Mouse (Mus musculus) neural tube, embryonic 14.5 days (tissue): ENCODE results near the gene Otx1. TPM values are rescaled to one million over a fixed set of nuclear protein-coding genes. Genes with fewer than 3 reads are reported as not detected.

Experiments
- ATAC-seq: fragments of 200-750 bp; cut with Nextera tagmentation; 2 replicates; pipeline ENCODE4 v1.8.0; 2017; ENCODE audit warnings: low read depth, mild to moderate bottlenecking, moderate TSS enrichment, moderate library complexity
- H3K27ac ChIP-seq: fragments of 300-500 bp; sonication (generic); 2 replicates; pipeline ENCODE4 v1.5.1; 2014; ENCODE audit warnings: low read depth, mild to moderate bottlenecking, control low read depth, low read length, moderate library complexity, mixed read lengths
- H3K27me3 ChIP-seq: fragments of 300-500 bp; sonication (generic); 2 replicates; pipeline ENCODE4 v1.6.1; 2014; ENCODE audit warnings: low read length; ENCODE audit not compliant: control insufficient read depth, insufficient read depth
- H3K36me3 ChIP-seq: fragments of 300-500 bp; sonication (generic); 2 replicates; pipeline ENCODE4 v1.6.1; 2014; ENCODE audit warnings: low read length, mixed read lengths; ENCODE audit not compliant: control insufficient read depth, insufficient read depth
- H3K4me1 ChIP-seq: fragments of 300-500 bp; sonication (generic); 2 replicates; pipeline ENCODE4 v1.6.1; 2014; ENCODE audit warnings: low read length; ENCODE audit not compliant: control insufficient read depth, insufficient read depth
- H3K4me2 ChIP-seq: fragments of 300-500 bp; sonication (generic); 2 replicates; pipeline ENCODE4 v1.6.1; 2014; ENCODE audit warnings: mild to moderate bottlenecking, low read depth, low read length, control low read depth
- H3K4me3 ChIP-seq: fragments of 300-500 bp; sonication (generic); 2 replicates; pipeline ENCODE4 v1.5.1; 2014; ENCODE audit warnings: low read depth, low read length, control low read depth, mixed read lengths
- H3K9ac ChIP-seq: fragments of 300-500 bp; sonication (generic); replicated peaks from 2 replicates; pipeline ENCODE4 v1.6.1; 2014; ENCODE audit warnings: low read depth, mild to moderate bottlenecking, control low read depth, low read length, mixed read lengths
- H3K9me3 ChIP-seq: fragments of 300-500 bp; sonication (generic); 2 replicates; pipeline ENCODE4 v1.6.1; 2016; ENCODE audit warnings: low read length; ENCODE audit not compliant: control insufficient read depth
- WGBS: fragments of 180-500 bp; shearing (Covaris S2); extraction: QIAGEN DNeasy Blood & Tissue Kit; methylation state at CpG from one replicate; pipeline ENCODE4 v1.1.7; 2014; 5-methylcytosine and 5-hydroxymethylcytosine counted together
- polyA plus RNA-seq: library from polyadenylated mRNA; unstranded; fragments of >200 nt; fragmentation: Nextera tagmentation; extraction: Ambion mirVana; gene quantifications from 2 replicates; pipeline ENCODE4 v1.2.1, GENCODE M21; 2014

The Otx1 gene
- polyA plus RNA-seq: 0.09 TPM in 1 of 2 replicates, not detected in the other

- no peak within 1 kb of the TSS for H3K9ac ChIP-seq
- H3K27ac ChIP-seq: no peak within 1 kb of the TSS
- peak within 1 kb of the TSS; percentile 43 for H3K4me2 ChIP-seq
- H3K4me1 ChIP-seq: peaks cover 4% of the 10 kb centered on the region; the same call in 1 of the 2 replicates
- no peak for ATAC-seq
- peaks cover 75% of the 10 kb centered on the region for H3K27me3 ChIP-seq
- no peaks in the 10 kb centered on the region for H3K9me3 ChIP-seq
- under 1% methylated on average over 34 of the region's 34 CpGs for WGBS
- H3K36me3 ChIP-seq: no peaks in the 10 kb centered on the region
- H3K4me3 ChIP-seq: peak within 1 kb of the TSS; percentile 17; the same call in 1 of the 2 replicates
Observed at GRCm38 (mm10) chr11:22002783-22003340, at the start of gene Otx1. TSS of gene Otx1 (minus strand) at chr11:22002897.

- no peaks in the 10 kb centered on the region; the same call in 1 of the 2 replicates for H3K36me3 ChIP-seq
- H3K27me3 ChIP-seq: no peaks in the 10 kb centered on the region
- H3K27ac ChIP-seq: no peak overlapping the region
- H3K9me3 ChIP-seq: no peaks in the 10 kb centered on the region
- no peaks in the 10 kb centered on the region for H3K4me1 ChIP-seq
- H3K4me3 ChIP-seq: no peak overlapping the region
- H3K4me2 ChIP-seq: no peak overlapping the region
- 81% methylated on average over 7 of the region's 7 CpGs for WGBS
- ATAC-seq: no peak
- no peak overlapping the region for H3K9ac ChIP-seq
Observed at GRCm38 (mm10) chr11:22050864-22051263, 48.2 kb upstream of the Otx1 start.

GRCm38 (mm10) chr11:22039854-22040426, 37.2 kb upstream of the Otx1 start:
- 83% methylated on average over 6 of the region's 6 CpGs for WGBS
- no peak for ATAC-seq

GRCm38 (mm10) chr11:22034564-22035105, 31.9 kb upstream of the Otx1 start:
- no peak overlapping the region for H3K9ac ChIP-seq
- H3K4me3 ChIP-seq: no peak overlapping the region
- no peak overlapping the region for H3K27ac ChIP-seq
- 32% methylated on average over 7 of the region's 7 CpGs for WGBS
- no peaks in the 10 kb centered on the region for H3K27me3 ChIP-seq
- no peaks in the 10 kb centered on the region for H3K36me3 ChIP-seq
- no peak overlapping the region for H3K4me2 ChIP-seq
- ATAC-seq: no peak
- no peaks in the 10 kb centered on the region for H3K4me1 ChIP-seq
- H3K9me3 ChIP-seq: no peaks in the 10 kb centered on the region

More at GRCm38 (mm10) chr11:22039854-22040426, 37.2 kb upstream of the Otx1 start:
- H3K4me1 ChIP-seq: no peaks in the 10 kb centered on the region
- no peaks in the 10 kb centered on the region for H3K36me3 ChIP-seq
- H3K4me3 ChIP-seq: no peak overlapping the region
- no peak overlapping the region for H3K4me2 ChIP-seq
- no peak overlapping the region for H3K9ac ChIP-seq
- H3K27me3 ChIP-seq: no peaks in the 10 kb centered on the region
- no peaks in the 10 kb centered on the region for H3K9me3 ChIP-seq
- H3K27ac ChIP-seq: no peak overlapping the region

- ATAC-seq: no peak
- Histone ChIP-seq H3K4me2 (no peak overlapping the region), H3K27ac (no peak overlapping the region), H3K27me3 (no peaks in the 10 kb centered on the region), H3K9me3 (no peaks in the 10 kb centered on the region), H3K4me1 (no peaks in the 10 kb centered on the region), H3K4me3 (no peak overlapping the region), H3K9ac (no peak overlapping the region), H3K36me3 (no peaks in the 10 kb centered on the region)
- WGBS: 97% methylated on average over 3 of the region's 3 CpGs
Observed at GRCm38 (mm10) chr11:22033582-22033981, 30.9 kb upstream of the Otx1 start.

GRCm38 (mm10) chr11:22020602-22021001, 17.9 kb upstream of the Otx1 start:
- WGBS: 91% methylated on average over 2 of the region's 2 CpGs
- no peaks in the 10 kb centered on the region for H3K27me3 ChIP-seq

GRCm38 (mm10) chr11:22017444-22017843, 14.7 kb upstream of the Otx1 start:
- Histone ChIP-seq H3K27ac (no peak overlapping the region), H3K36me3 (no peaks in the 10 kb centered on the region), H3K9me3 (no peaks in the 10 kb centered on the region), H3K9ac (no peak overlapping the region), H3K27me3 (no peaks in the 10 kb centered on the region), H3K4me3 (no peak overlapping the region), H3K4me2 (no peak overlapping the region), H3K4me1 (no peaks in the 10 kb centered on the region)
- WGBS: 28% methylated on average over 8 of the region's 8 CpGs
- ATAC-seq: peak; percentile 56; the same call in 1 of the 2 replicates

More at GRCm38 (mm10) chr11:22020602-22021001, 17.9 kb upstream of the Otx1 start:
- no peak for ATAC-seq
- Histone ChIP-seq H3K9ac (no peak overlapping the region), H3K4me2 (no peak overlapping the region), H3K36me3 (no peaks in the 10 kb centered on the region), H3K9me3 (no peaks in the 10 kb centered on the region), H3K4me3 (no peak overlapping the region), H3K27ac (no peak overlapping the region), H3K4me1 (no peaks in the 10 kb centered on the region)

- Histone ChIP-seq H3K9ac (no peak overlapping the region), H3K27me3 (peaks cover 1% of the 10 kb centered on the region), H3K9me3 (no peaks in the 10 kb centered on the region), H3K27ac (no peak overlapping the region), H3K4me3 (no peak overlapping the region), H3K4me2 (no peak overlapping the region), H3K36me3 (no peaks in the 10 kb centered on the region), H3K4me1 (no peaks in the 10 kb centered on the region)
- 48% methylated on average over 3 of the region's 3 CpGs for WGBS
- ATAC-seq: no peak
Observed at GRCm38 (mm10) chr11:22016341-22016740, 13.6 kb upstream of the Otx1 start.

GRCm38 (mm10) chr11:22008817-22009216, 6.1 kb upstream of the Otx1 start:
- no peak overlapping the region for H3K4me3 ChIP-seq
- H3K4me2 ChIP-seq: no peak overlapping the region
- peaks cover 63% of the 10 kb centered on the region for H3K27me3 ChIP-seq
- no peaks in the 10 kb centered on the region for H3K9me3 ChIP-seq
- no peaks in the 10 kb centered on the region for H3K36me3 ChIP-seq
- 21% methylated on average over 2 of the region's 2 CpGs for WGBS
- no peak for ATAC-seq
- H3K27ac ChIP-seq: no peak overlapping the region
- H3K4me1 ChIP-seq: no peaks in the 10 kb centered on the region
- H3K9ac ChIP-seq: no peak overlapping the region
